Mouse (Mus musculus) CH12.LX (cell line): ENCODE results near the gene Isg20l2. TPM values are rescaled to one million over a fixed set of nuclear protein-coding genes. Genes with fewer than 3 reads are reported as not detected.

Experiments used
- DNase-seq: peaks from one replicate; pipeline ENCODE4 v3.0.0-alpha.2; 2013; ENCODE audit errors: extremely low read depth
- H3K27ac ChIP-seq: 2 replicates; pipeline ENCODE4 v1.5.1; 2012; ENCODE audit warnings: low read depth, mild to moderate bottlenecking, control low read depth, moderate library complexity; ENCODE audit not compliant: insufficient read depth
- H3K27me3 ChIP-seq: replicated peaks from 2 replicates; pipeline ENCODE3; 2012; ENCODE audit warnings: inconsistent platforms
- H3K36me3 ChIP-seq, 2 experiments: replicated peaks in 1 of 2; 2 replicates each; pipeline versions ENCODE3 to v1.6.1; 2012; ENCODE audit warnings: inconsistent platforms in 1 of 2, low read length in 1 of 2, mild to moderate bottlenecking in 1 of 2, mixed read lengths in 1 of 2, moderate library complexity in 1 of 2; ENCODE audit not compliant: control insufficient read depth in 1 of 2, insufficient read depth in 1 of 2
- H3K4me1 ChIP-seq, 2 experiments: 2 replicates each; pipeline ENCODE4 v1.6.1; 2012; ENCODE audit warnings: inconsistent platforms in 1 of 2, moderate library complexity in 1 of 2; ENCODE audit not compliant: insufficient read depth in 2 of 2, control insufficient read depth in 1 of 2
- H3K4me2 ChIP-seq: 2 replicates; pipeline ENCODE4 v1.6.1; 2012; ENCODE audit warnings: low read depth, mild to moderate bottlenecking, control low read depth; ENCODE audit not compliant: poor library complexity, insufficient read depth, severe bottlenecking
- H3K4me3 ChIP-seq, 3 experiments: fragments of 150-350 bp in 1 of 3; sonication (generic) in 1 of 3; replicated peaks in 1 of 3; 2 replicates each; pipeline versions ENCODE3 to v1.5.1; 2011 to 2012; ENCODE audit warnings: low read depth in 2 of 3, low read length in 2 of 3, mild to moderate bottlenecking in 2 of 3, moderate library complexity in 2 of 3, control low read depth in 1 of 3, improper control_type of control experiment in 1 of 3, inconsistent platforms in 1 of 3, mixed read lengths in 1 of 3; ENCODE audit not compliant: poor library complexity in 1 of 3
- H3K79me2 ChIP-seq: replicated peaks from 2 replicates; pipeline ENCODE4 v1.6.1; 2012; ENCODE audit warnings: mild to moderate bottlenecking, moderate library complexity; ENCODE audit not compliant: control insufficient read depth, poor library complexity, insufficient read depth, severe bottlenecking; ENCODE audit errors: extremely low read depth
- H3K9ac ChIP-seq: 2 replicates; pipeline ENCODE4 v1.6.1; 2012; ENCODE audit warnings: low read depth, mild to moderate bottlenecking, control low read depth, moderate library complexity; ENCODE audit not compliant: insufficient read depth
- H3K9me3 ChIP-seq: replicated peaks from 2 replicates; pipeline ENCODE3; 2012; ENCODE audit warnings: low read length, inconsistent platforms, mixed read lengths
- BHLHE40 ChIP-seq: IDR thresholded peaks from 2 replicates; pipeline ENCODE4 v1.6.1; 2011; ENCODE audit warnings: mild to moderate bottlenecking, low read depth, low read length, improper control_type of control experiment
- CHD1 ChIP-seq: IDR thresholded peaks from 2 replicates; pipeline ENCODE4 v1.6.1; 2012; ENCODE audit warnings: low read depth, low read length, improper control_type of control experiment, inconsistent platforms
- CHD2 ChIP-seq: IDR thresholded peaks from 2 replicates; pipeline ENCODE4 v1.6.1; 2011; ENCODE audit warnings: low read length, improper control_type of control experiment
- E2F4 ChIP-seq: IDR thresholded peaks from 2 replicates; pipeline ENCODE4 v1.6.1; 2011; ENCODE audit warnings: low read depth, low read length, improper control_type of control experiment; ENCODE audit not compliant: insufficient replicate concordance
- ELF1 ChIP-seq: IDR thresholded peaks from 2 replicates; pipeline ENCODE4 v1.6.1; 2014; ENCODE audit warnings: low read depth, mild to moderate bottlenecking, inconsistent platforms, low read length, improper control_type of control experiment
- EP300 ChIP-seq: IDR thresholded peaks from 2 replicates; pipeline ENCODE4 v1.6.1; 2011; ENCODE audit warnings: low read length, improper control_type of control experiment
- ETS1 ChIP-seq: conservative IDR thresholded peaks from 2 replicates; pipeline ENCODE4 v1.6.1; 2012; ENCODE audit warnings: low read depth, mild to moderate bottlenecking, inconsistent platforms, low read length, improper control_type of control experiment, moderate library complexity
- GABPA ChIP-seq: IDR thresholded peaks from 2 replicates; pipeline ENCODE4 v1.6.1; 2012; ENCODE audit warnings: low read depth, low read length, improper control_type of control experiment, inconsistent platforms; ENCODE audit not compliant: insufficient replicate concordance
- IRF4 ChIP-seq: IDR thresholded peaks from 2 replicates; pipeline ENCODE4 v1.6.1; 2014; ENCODE audit warnings: low read depth, mild to moderate bottlenecking, inconsistent platforms, low read length, improper control_type of control experiment
- JUND ChIP-seq: conservative IDR thresholded peaks from 2 replicates; pipeline ENCODE4 v1.6.1; 2011; ENCODE audit warnings: low read depth, low read length, improper control_type of control experiment
- KAT2A ChIP-seq: IDR thresholded peaks from 2 replicates; pipeline ENCODE4 v1.6.1; 2012; ENCODE audit warnings: low read length, improper control_type of control experiment, inconsistent platforms; ENCODE audit not compliant: insufficient replicate concordance
- MAFK ChIP-seq: IDR thresholded peaks from 2 replicates; pipeline ENCODE4 v1.6.1; 2011; ENCODE audit warnings: low read length, improper control_type of control experiment; ENCODE audit not compliant: insufficient replicate concordance
- MAX ChIP-seq: IDR thresholded peaks from 2 replicates; pipeline ENCODE4 v1.6.1; 2011; ENCODE audit warnings: low read length, improper control_type of control experiment
- POLR2A ChIP-seq: IDR thresholded peaks from 2 replicates; pipeline ENCODE4 v1.6.1; 2011; ENCODE audit warnings: low read depth, mild to moderate bottlenecking, improper control_type of control experiment, low read length
- POLR2AphosphoS2 ChIP-seq: IDR thresholded peaks from 2 replicates; pipeline ENCODE4 v1.6.1; 2011; ENCODE audit warnings: low read depth, low read length, improper control_type of control experiment
- RCOR1 ChIP-seq: conservative IDR thresholded peaks from 2 replicates; pipeline ENCODE4 v1.6.1; 2012; ENCODE audit warnings: low read depth, mild to moderate bottlenecking, inconsistent platforms, low read length, improper control_type of control experiment
- SIN3A ChIP-seq: IDR thresholded peaks from 2 replicates; pipeline ENCODE4 v1.6.1; 2012; ENCODE audit warnings: low read length, improper control_type of control experiment, inconsistent platforms
- SMC3 ChIP-seq: IDR thresholded peaks from 2 replicates; pipeline ENCODE4 v1.6.1; 2011; ENCODE audit warnings: low read depth, low read length, improper control_type of control experiment
- TBP ChIP-seq: conservative IDR thresholded peaks from 2 replicates; pipeline ENCODE4 v1.6.1; 2011; ENCODE audit warnings: low read depth, low read length, improper control_type of control experiment
- TCF12 ChIP-seq: IDR thresholded peaks from 2 replicates; pipeline ENCODE4 v1.6.1; 2014; ENCODE audit warnings: low read depth, mild to moderate bottlenecking, inconsistent platforms, low read length, improper control_type of control experiment
- ZKSCAN1 ChIP-seq: IDR thresholded peaks from 2 replicates; pipeline ENCODE4 v1.6.1; 2012; ENCODE audit warnings: low read depth, inconsistent platforms, low read length, improper control_type of control experiment, borderline replicate concordance
- ZMIZ1 ChIP-seq: IDR thresholded peaks from 2 replicates; pipeline ENCODE4 v1.6.1; 2012; ENCODE audit warnings: low read depth, mild to moderate bottlenecking, inconsistent platforms, low read length, improper control_type of control experiment
- ZNF384 ChIP-seq: IDR thresholded peaks from 2 replicates; pipeline ENCODE4 v1.6.1; 2012; ENCODE audit warnings: low read depth, low read length, improper control_type of control experiment, inconsistent platforms
- dilution Hi-C: fragments of 300-500 bp; cut with MboI; formaldehyde crosslinking; loops from 2 replicates; pipeline ENCODE4 v1.14.3; 2020; ENCODE audit warnings: low sequenced_read_pairs; ENCODE audit not compliant: extremely low pct_unique_long_range_greater_than_20kb, extremely low pct_ligation_motif_present
- in situ Hi-C: fragments of 300-500 bp; cut with MboI; formaldehyde crosslinking; loops from 3 replicates; pipeline ENCODE4 v1.14.3; 2019; ENCODE audit warnings: low sequenced_read_pairs, low pct_ligation_motif_present, low pct_unique_long_range_greater_than_20kb, mixed read lengths
- polyA plus RNA-seq: library from polyadenylated mRNA; unstranded; fragments of >175 nt; gene quantifications from 2 replicates; pipeline ENCODE4 v1.2.1, GENCODE M21; 2012; ENCODE audit warnings: low read depth; ENCODE audit not compliant: insufficient read length
- total RNA-seq, 2 experiments: library from RNA; depleted of rRNA; stranded (reverse); fragments of 300-350 nt in 1 of 2; fragments of >200 nt in 1 of 2; gene quantifications; 2 replicates each; pipeline ENCODE4 v1.2.3; 2012 to 2014

Gene Isg20l2
- total and polyA plus RNA-seq, 3 experiments = 40.8 to 68.8 (median 45.0) TPM

GRCm38 (mm10) chr3:87942471-87942870 is 12.4 kb downstream of the Isg20l2 start:
- dilution Hi-C loops (no loop called here), in situ Hi-C loops (loop anchor here (5.0 kb wide), 1 partner anchor 35 kb away; no protein-coding TSS in a partner anchor)
- DNase-seq = no peak
- H3K9ac ChIP-seq = no peak overlapping the region
- H3K4me1 ChIP-seq = peaks cover 0 to 6% of the 10 kb centered on the region in 2 experiments; a peak in 2 of 4 replicates
- H3K27ac ChIP-seq = no peak overlapping the region
- TF ChIP-seq IRF4 = no peak
- no peak for TF ChIP-seq CHD2
- no peak for TF ChIP-seq MAX
- no peak for TF ChIP-seq ZMIZ1
- TF ChIP-seq EP300 = no peak
- TF ChIP-seq TCF12 = no peak
- TF ChIP-seq POLR2A = no peak
- no peak overlapping the region for H3K4me3 ChIP-seq
- H3K36me3 ChIP-seq = peaks cover 51 to 84% of the 10 kb centered on the region in 2 experiments
- no peaks in the 10 kb centered on the region for H3K9me3 ChIP-seq
- no peaks in the 10 kb centered on the region for H3K27me3 ChIP-seq
- H3K4me2 ChIP-seq = no peak overlapping the region
- peaks cover 4% of the 10 kb centered on the region for H3K79me2 ChIP-seq

- H3K9me3 ChIP-seq = no peaks in the 10 kb centered on the region
- no peak for TF ChIP-seq TCF12
- no peak for TF ChIP-seq JUND
- TF ChIP-seq TBP = no peak
- no peak for TF ChIP-seq MAX
- no peak for TF ChIP-seq ZMIZ1
- TF ChIP-seq ETS1 = no peak
- TF ChIP-seq GABPA = no peak
- TF ChIP-seq SMC3 = no peak
- no peak for TF ChIP-seq ZKSCAN1
- no peak for TF ChIP-seq IRF4
- TF ChIP-seq RCOR1 = no peak
- TF ChIP-seq ELF1 = no peak
- no peak for TF ChIP-seq ZNF384
- no peak for TF ChIP-seq BHLHE40
- no peak for TF ChIP-seq CHD1
- TF ChIP-seq SIN3A = no peak
- TF ChIP-seq E2F4 = no peak
- TF ChIP-seq MAFK = no peak
- no peak for TF ChIP-seq KAT2A
- no peak for TF ChIP-seq POLR2AphosphoS2
- TF ChIP-seq, all 38 proteins: peak for 0
- H3K27ac ChIP-seq = no peak overlapping the region
- no peaks in the 10 kb centered on the region for H3K79me2 ChIP-seq
- no peaks in the 10 kb centered on the region for H3K27me3 ChIP-seq
- dilution Hi-C loops = no loop called here
- DNase-seq = no peak
- no peak overlapping the region for H3K4me2 ChIP-seq
- no peaks in the 10 kb centered on the region for H3K4me1 ChIP-seq
- no peak overlapping the region for H3K9ac ChIP-seq
- no peak overlapping the region for H3K4me3 ChIP-seq
- H3K36me3 ChIP-seq = peaks cover 41 to 73% of the 10 kb centered on the region in 2 experiments
- in situ Hi-C loops = loop anchor here (5.0 kb wide), 1 partner anchor 34 kb away; no protein-coding TSS in a partner anchor
Measured at GRCm38 (mm10) chr3:87943586-87943985, 13.5 kb downstream of the Isg20l2 start.
